ENCODE assay signal across 18 mouse cellular contexts in the genomic region with DNA sequence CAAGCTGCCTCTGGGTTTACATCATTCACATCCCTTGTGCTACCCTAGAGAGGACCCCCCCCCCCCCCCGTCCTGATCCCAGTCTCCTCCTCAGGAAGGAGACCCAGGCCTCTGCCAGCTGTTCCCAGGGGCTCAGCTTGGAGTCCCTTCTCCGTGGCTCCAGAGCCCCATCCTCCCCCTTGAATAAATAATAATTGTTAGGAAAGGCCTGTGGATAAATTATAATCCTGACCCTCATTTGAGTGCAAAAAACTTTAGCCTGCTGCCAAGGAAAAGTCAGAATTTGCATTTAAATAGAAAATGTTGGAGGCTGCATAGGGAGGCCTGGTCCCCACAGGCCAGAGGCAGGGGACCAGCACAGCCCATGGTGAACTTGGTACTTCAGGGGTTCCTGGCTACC.
DNase-seq lines count a peak whose midpoint lies in the region; ATAC-seq and TF ChIP-seq lines count a peak whose summit lies in the region.
"Had no signal": no experiment of that assay in that cellular context is flagged by ENCODE, and none has a peak within 500 bp of the region (broad histone marks: within the 10 kb centered on the region; RNA-seq: fewer than 3 reads in every experiment).

No protein-coding gene starts in this region.

- no peak for DNase-seq in hindbrain, embryonic 11.5 days (ENCODE audit: low spot score)
- DNase-seq in midbrain, embryonic 10.5 days (ENCODE audit: low spot score): no peak
- no peak for DNase-seq in midbrain, postnatal 0 days (ENCODE audit: low spot score)
- no peak for DNase-seq in left cerebral cortex, postnatal 4 days
- no peak for DNase-seq in cerebellum, adult 11 months
- DNase-seq in adrenal gland, adult 18-20 months (ENCODE audit: low spot score in 2 of 2): no peak
- DNase-seq: cerebellum, postnatal 14 days; gastrocnemius, postnatal 25 days; heart, postnatal 10 days; kidney, adult 18-20 months; lung, postnatal 10 days; thymus, postnatal 4 days had no signal

- ATAC-seq in hindbrain, embryonic 11.5 days (ENCODE audit: low FRiP score): no peak
- no peak for ATAC-seq in hindbrain, embryonic 16.5 days
- no peak for ATAC-seq in midbrain, postnatal 0 days (ENCODE audit: low FRiP score)
- ATAC-seq in midbrain, embryonic 13.5 days: no peak
- ATAC-seq: activated CD4-positive, CD25-positive, alpha-beta regulatory T cell, adult 4 months had no signal

- H3K27ac ChIP-seq in hindbrain, embryonic 11.5 days (ENCODE audit: low read depth, low read length): peak overlapping the region; percentile 2; the same call in 1 of the 2 replicates
- H3K27ac ChIP-seq in hindbrain, embryonic 16.5 days (ENCODE audit: low read depth, low read length): no peak overlapping the region
- H3K27ac ChIP-seq in midbrain, embryonic 10.5 days (replicated peaks): peak overlapping the region; percentile 84
- H3K27ac ChIP-seq in midbrain, postnatal 0 days (ENCODE audit: low read depth, low read length): no peak overlapping the region
- peak overlapping the region; percentile 72 for H3K27ac ChIP-seq in midbrain, embryonic 13.5 days
- H3K27ac ChIP-seq: left cerebral cortex, adult 2 months; limb, embryonic 12.5 days; liver, embryonic 14.5 days had no signal

- intact Hi-C loops in left cerebral cortex, postnatal 4 days (cut with DNase I): no loop called here

- H3K4me3 ChIP-seq in hindbrain, embryonic 11.5 days (ENCODE audit: low read depth, low read length): no peak overlapping the region
- H3K4me3 ChIP-seq in hindbrain, embryonic 16.5 days (ENCODE audit: low read length): no peak overlapping the region
- no peak overlapping the region; the same call in 1 of the 2 replicates for H3K4me3 ChIP-seq in midbrain, embryonic 10.5 days
- H3K4me3 ChIP-seq in midbrain, postnatal 0 days (ENCODE audit: low read depth, low read length): no peak overlapping the region
- H3K4me3 ChIP-seq in midbrain, embryonic 13.5 days (replicated peaks): no peak overlapping the region
- H3K4me3 ChIP-seq: left cerebral cortex, adult 2 months; limb, embryonic 12.5 days had no signal

- TF ChIP-seq CTCF in midbrain, postnatal 0 days (IDR thresholded peaks at IDR 0.05): no peak

- H3K4me2 ChIP-seq in hindbrain, embryonic 11.5 days (replicated peaks; ENCODE audit: low read depth, low read length): no peak overlapping the region
- no peak overlapping the region for H3K4me2 ChIP-seq in hindbrain, embryonic 16.5 days (ENCODE audit: low read length)
- H3K4me2 ChIP-seq in midbrain, postnatal 0 days (ENCODE audit: low read depth, low read length, poor library complexity, severe bottlenecking): no peak overlapping the region
- H3K4me2 ChIP-seq in midbrain, embryonic 13.5 days (replicated peaks): no peak overlapping the region
- H3K4me2 ChIP-seq: limb, embryonic 12.5 days had no signal

- H3K27me3 ChIP-seq in hindbrain, embryonic 11.5 days (ENCODE audit: control insufficient read depth, insufficient read depth, low read length): no peaks in the 10 kb centered on the region
- H3K27me3 ChIP-seq in hindbrain, embryonic 16.5 days (replicated peaks; ENCODE audit: control insufficient read depth, insufficient read depth, low read length): no peaks in the 10 kb centered on the region
- no peaks in the 10 kb centered on the region for H3K27me3 ChIP-seq in midbrain, embryonic 10.5 days (ENCODE audit: low read depth, poor library complexity, severe bottlenecking)
- no peaks in the 10 kb centered on the region for H3K27me3 ChIP-seq in midbrain, postnatal 0 days (ENCODE audit: insufficient read depth, low read length)
- no peaks in the 10 kb centered on the region for H3K27me3 ChIP-seq in midbrain, embryonic 13.5 days

- WGBS in hindbrain, embryonic 11.5 days: 11% methylated on average over 2 of the region's 2 CpGs
- 5% methylated on average over 2 of the region's 2 CpGs for WGBS in hindbrain, embryonic 16.5 days
- WGBS in midbrain, embryonic 10.5 days: 35% methylated on average over 2 of the region's 2 CpGs
- 18% methylated on average over 2 of the region's 2 CpGs for WGBS in midbrain, postnatal 0 days
- 9% methylated on average over 2 of the region's 2 CpGs for WGBS in midbrain, embryonic 13.5 days

- H3K36me3 ChIP-seq in hindbrain, embryonic 11.5 days (ENCODE audit: control insufficient read depth, insufficient read depth, low read length): no peaks in the 10 kb centered on the region
- H3K36me3 ChIP-seq in hindbrain, embryonic 16.5 days (ENCODE audit: control insufficient read depth, insufficient read depth, low read length): no peaks in the 10 kb centered on the region
- H3K36me3 ChIP-seq in midbrain, embryonic 10.5 days: peaks cover 5% of the 10 kb centered on the region; the same call in 1 of the 2 replicates
- H3K36me3 ChIP-seq in midbrain, postnatal 0 days (ENCODE audit: insufficient read depth, low read length): no peaks in the 10 kb centered on the region
- no peaks in the 10 kb centered on the region for H3K36me3 ChIP-seq in midbrain, embryonic 13.5 days
- H3K36me3 ChIP-seq: limb, embryonic 12.5 days had no signal

- no peak overlapping the region for H3K9ac ChIP-seq in hindbrain, embryonic 11.5 days (ENCODE audit: low read depth, low read length)
- H3K9ac ChIP-seq in hindbrain, embryonic 16.5 days (ENCODE audit: low read depth, low read length): no peak overlapping the region
- no peak overlapping the region for H3K9ac ChIP-seq in midbrain, postnatal 0 days (replicated peaks; ENCODE audit: low read length, poor library complexity, severe bottlenecking)
- H3K9ac ChIP-seq in midbrain, embryonic 13.5 days (replicated peaks): no peak overlapping the region
- H3K9ac ChIP-seq: limb, embryonic 12.5 days; liver, embryonic 14.5 days had no signal

- peaks cover 22% of the 10 kb centered on the region for H3K4me1 ChIP-seq in hindbrain, embryonic 11.5 days (replicated peaks; ENCODE audit: control insufficient read depth, insufficient read depth, low read length)
- H3K4me1 ChIP-seq in hindbrain, embryonic 16.5 days (ENCODE audit: control insufficient read depth, insufficient read depth, low read depth, low read length): peaks cover 18% of the 10 kb centered on the region
- peaks cover 95% of the 10 kb centered on the region for H3K4me1 ChIP-seq in midbrain, embryonic 10.5 days
- H3K4me1 ChIP-seq in midbrain, postnatal 0 days (ENCODE audit: insufficient read depth, low read length): no peaks in the 10 kb centered on the region
- H3K4me1 ChIP-seq in midbrain, embryonic 13.5 days (replicated peaks): peaks cover 84% of the 10 kb centered on the region

- H3K9me3 ChIP-seq in hindbrain, embryonic 11.5 days (ENCODE audit: control insufficient read depth, low read length): no peaks in the 10 kb centered on the region
- no peaks in the 10 kb centered on the region for H3K9me3 ChIP-seq in hindbrain, embryonic 16.5 days (ENCODE audit: control insufficient read depth, low read length)
- H3K9me3 ChIP-seq in midbrain, embryonic 10.5 days (replicated peaks): no peaks in the 10 kb centered on the region
- H3K9me3 ChIP-seq in midbrain, postnatal 0 days (ENCODE audit: low read length): no peaks in the 10 kb centered on the region
- no peaks in the 10 kb centered on the region for H3K9me3 ChIP-seq in midbrain, embryonic 13.5 days
- H3K9me3 ChIP-seq: limb, embryonic 12.5 days had no signal

Comparison
In these comparisons a context has a peak if more than half of its experiments do, and no peak if none do; other contexts are left out.
1. H3K27ac ChIP-seq: peak in hindbrain, embryonic 11.5 days (single experiment), midbrain, embryonic 10.5 days (single experiment) and midbrain, embryonic 13.5 days (single experiment); none in hindbrain, embryonic 16.5 days (single experiment) and midbrain, postnatal 0 days (single experiment).